Mouse (Mus musculus): ENCODE data around the gene Fam71e2.
"Not testable (repeated sequence)": the region's sequence is repeated elsewhere in the genome, so short reads cannot be mapped to it uniquely, and the experiment has no call there.

The Fam71e2 gene

GRCm38 (mm10) chr7:4771202-4771601 lies at the start of gene Fam71e2:
TSS of gene Fam71e2 (minus strand) at chr7:4771302.
- no peak for DNase-seq

GRCm38 (mm10) chr7:4816559-4816958 lies 45.5 kb upstream of the Fam71e2 start:
- no peak for DNase-seq

- no peak for DNase-seq
These were observed 42.1 kb upstream of the Fam71e2 start for GRCm38 (mm10) chr7:4813105-4813791.

GRCm38 (mm10) chr7:4812303-4813104 lies 41.4 kb upstream of the Fam71e2 start, which contains the start of gene Ube2s:
TSS of gene Ube2s (minus strand) at chr7:4812590.
- peak; percentile 99 to 100 for DNase-seq

- DNase-seq: peak; percentile 17 to 55
These were observed 40.8 kb upstream of the Fam71e2 start for GRCm38 (mm10) chr7:4811842-4812302.

GRCm38 (mm10) chr7:4811131-4811530 lies 40.0 kb upstream of the Fam71e2 start:
- not testable (repeated sequence) for DNase-seq

- DNase-seq: peak in 1 of 2 experiments; percentile 66
These were observed 35.6 kb upstream of the Fam71e2 start for GRCm38 (mm10) chr7:4806716-4807115.

- DNase-seq: no peak
These were observed 31.1 kb upstream of the Fam71e2 start for GRCm38 (mm10) chr7:4802247-4802646.

GRCm38 (mm10) chr7:4795767-4796433 lies 24.8 kb upstream of the Fam71e2 start:
- peak; percentile 20 to 45 for DNase-seq

- DNase-seq: no peak
These were observed 23.6 kb upstream of the Fam71e2 start for GRCm38 (mm10) chr7:4794631-4795168.

GRCm38 (mm10) chr7:4793674-4794073 lies 22.6 kb upstream of the Fam71e2 start:
- no peak for DNase-seq

GRCm38 (mm10) chr7:4793248-4793647 lies 22.1 kb upstream of the Fam71e2 start:
- DNase-seq: not testable (repeated sequence)

- peak; percentile 96 to 98 for DNase-seq
These were observed 21.4 kb upstream of the Fam71e2 start, which contains the start of gene Rpl28 for GRCm38 (mm10) chr7:4792278-4793212. TSS of gene Rpl28 (plus strand) at chr7:4792874.

GRCm38 (mm10) chr7:4789436-4789935 lies 18.4 kb upstream of the Fam71e2 start, which contains the start of gene Tmem238:
TSS of gene Tmem238 (minus strand) at chr7:4789656.
- peak; percentile 88 to 94 for DNase-seq

- peak; percentile 63 to 81 for DNase-seq
These were observed 17.7 kb upstream of the Fam71e2 start for GRCm38 (mm10) chr7:4788499-4789435.

- no peak for DNase-seq
These were observed 12.7 kb upstream of the Fam71e2 start for GRCm38 (mm10) chr7:4783667-4784268.

- no peak for DNase-seq
These were observed 11.7 kb upstream of the Fam71e2 start, which contains the start of the genes Il11 and Tmem190 for GRCm38 (mm10) chr7:4782759-4783158. TSS of gene Il11 (minus strand) at chr7:4782859. TSS of gene Tmem190 (plus strand) at chr7:4782937.

- DNase-seq: no peak
These were observed 11.0 kb upstream of the Fam71e2 start for GRCm38 (mm10) chr7:4782130-4782529.

- no peak for DNase-seq
These were observed 8.8 kb upstream of the Fam71e2 start for GRCm38 (mm10) chr7:4779921-4780320.
